Mouse (Mus musculus): ENCODE data around the gene Selenok. TPM values are rescaled to one million over a fixed set of nuclear protein-coding genes. Genes with fewer than 3 reads are reported as not detected.

The Selenok gene
- 10 to 100 TPM; 63.0 to 63.3 TPM for total RNA-seq (2021)
- long read RNA-seq, experiment 1, transcript Selenok-201 (5 exons, 1,678 nt) = major isoform, 342 of 352 reads
- long read RNA-seq, experiment 1, partial matches to known transcripts = 4 of 352 reads
- long read RNA-seq, experiment 1, other reads (novel, unspliced or antisense) = 6 of 352 reads
- long read RNA-seq, experiment 2, transcript Selenok-201 (5 exons, 1,678 nt) = major isoform, 348 of 357 reads
- long read RNA-seq, experiment 2, partial matches to known transcripts = 6 of 357 reads
- long read RNA-seq, experiment 2, other reads (novel, unspliced or antisense) = 3 of 357 reads

DNA sequence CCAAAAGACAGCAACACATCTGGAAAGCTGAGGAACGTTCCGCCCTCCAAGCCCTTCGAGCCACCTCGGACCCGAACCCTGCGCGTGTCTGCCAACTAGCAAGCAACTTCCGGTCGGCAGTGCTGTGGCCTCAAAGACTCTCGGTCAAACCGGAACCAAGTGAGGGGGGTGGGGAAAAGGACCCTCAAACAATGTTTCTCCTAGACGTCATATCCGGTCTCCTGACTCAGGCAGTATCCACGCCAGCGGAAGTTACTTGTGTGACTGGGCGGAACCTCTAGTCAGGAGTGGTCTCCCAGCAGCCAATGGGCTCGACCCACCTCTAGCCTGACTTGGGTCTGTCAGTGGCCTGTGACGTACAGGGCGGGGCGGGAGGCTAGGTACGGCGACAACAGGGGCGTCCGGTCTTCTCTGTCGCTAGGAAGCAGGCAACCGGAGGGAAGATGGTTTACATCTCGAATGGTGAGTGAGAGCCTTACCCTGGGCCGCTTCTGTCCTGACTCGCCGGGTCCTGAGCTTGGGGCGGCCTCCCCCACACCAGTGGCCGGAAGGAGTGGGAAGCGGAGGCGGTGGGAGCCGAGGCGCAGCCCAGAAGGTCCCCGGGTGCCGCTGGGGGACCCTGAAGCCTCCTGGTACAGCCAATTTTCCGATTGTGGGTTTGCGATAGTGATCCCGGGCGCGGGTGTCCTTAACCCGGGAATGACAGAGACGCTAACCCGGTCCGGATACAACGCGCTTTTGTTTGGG is at the start of gene Selenok:
TSS of gene Selenok (plus strand) at position 234 of the 747 bp plus-strand sequence.
- intact Hi-C loops (cut with DNase I) = no loop called here
- peak; percentile 84 to 91 for DNase-seq

DNA sequence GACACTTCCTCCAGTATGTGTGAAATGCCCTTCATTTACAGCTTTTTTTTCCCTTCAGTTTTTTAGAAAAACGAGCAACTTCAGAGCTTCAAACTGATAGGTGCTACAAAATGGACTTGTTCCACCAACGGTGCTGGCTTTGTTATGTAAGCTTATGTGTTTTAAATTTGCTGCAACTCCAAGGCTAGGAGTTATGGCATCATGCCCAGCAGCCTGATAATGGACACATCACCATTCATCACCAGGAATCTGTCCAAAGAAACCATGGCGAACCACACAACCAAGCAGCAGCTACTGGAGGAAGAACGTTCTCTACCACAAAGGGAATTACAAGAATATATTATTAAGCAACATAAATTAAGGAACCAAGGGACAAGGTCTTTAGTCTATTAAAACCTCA is 39.1 kb upstream of the Selenok start:
- no peak for DNase-seq
- intact Hi-C loops (cut with DNase I) = no loop called here

DNA sequence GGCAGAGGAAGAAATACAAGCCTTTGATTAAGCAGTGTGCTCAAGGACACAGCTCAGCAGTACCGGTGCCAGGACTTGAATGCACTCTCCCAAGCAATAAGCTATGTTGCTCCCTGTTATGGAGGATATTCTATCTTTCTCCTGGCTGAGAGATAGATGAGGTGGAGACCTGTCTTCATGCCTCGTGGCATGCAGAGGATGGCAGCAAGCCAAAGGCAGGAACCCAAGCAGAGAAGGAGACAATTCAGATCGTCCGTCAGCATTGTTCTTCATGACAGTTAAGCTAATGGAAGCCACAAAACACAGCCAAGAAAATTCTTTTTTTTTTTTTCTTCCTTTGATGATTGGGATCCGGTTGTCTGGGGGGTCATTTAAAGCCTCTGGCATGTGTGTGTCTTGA is 32.6 kb upstream of the Selenok start:
- intact Hi-C loops (cut with DNase I) = no loop called here
- no peak for DNase-seq

DNA sequence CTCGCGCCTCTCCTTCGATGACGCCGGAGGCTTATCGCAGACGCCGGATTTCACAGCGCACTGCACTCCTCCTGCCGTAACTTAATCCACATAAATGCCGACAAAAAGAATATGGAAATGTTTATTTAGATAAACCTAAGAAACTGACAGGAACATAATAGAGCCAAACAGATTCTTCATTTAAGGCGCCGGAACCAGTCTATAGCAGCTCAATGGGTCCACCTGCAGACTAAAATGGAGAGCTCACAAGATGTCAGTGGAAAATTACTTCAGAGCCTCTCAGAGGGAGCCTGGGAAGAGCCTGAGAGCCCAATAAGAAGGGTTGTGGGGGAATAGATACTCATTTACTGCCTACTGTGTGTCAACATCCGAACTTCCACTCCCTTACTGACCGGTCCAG is 30.6 kb upstream of the Selenok start:
- intact Hi-C loops (cut with DNase I) = no loop called here
- no peak for DNase-seq

DNA sequence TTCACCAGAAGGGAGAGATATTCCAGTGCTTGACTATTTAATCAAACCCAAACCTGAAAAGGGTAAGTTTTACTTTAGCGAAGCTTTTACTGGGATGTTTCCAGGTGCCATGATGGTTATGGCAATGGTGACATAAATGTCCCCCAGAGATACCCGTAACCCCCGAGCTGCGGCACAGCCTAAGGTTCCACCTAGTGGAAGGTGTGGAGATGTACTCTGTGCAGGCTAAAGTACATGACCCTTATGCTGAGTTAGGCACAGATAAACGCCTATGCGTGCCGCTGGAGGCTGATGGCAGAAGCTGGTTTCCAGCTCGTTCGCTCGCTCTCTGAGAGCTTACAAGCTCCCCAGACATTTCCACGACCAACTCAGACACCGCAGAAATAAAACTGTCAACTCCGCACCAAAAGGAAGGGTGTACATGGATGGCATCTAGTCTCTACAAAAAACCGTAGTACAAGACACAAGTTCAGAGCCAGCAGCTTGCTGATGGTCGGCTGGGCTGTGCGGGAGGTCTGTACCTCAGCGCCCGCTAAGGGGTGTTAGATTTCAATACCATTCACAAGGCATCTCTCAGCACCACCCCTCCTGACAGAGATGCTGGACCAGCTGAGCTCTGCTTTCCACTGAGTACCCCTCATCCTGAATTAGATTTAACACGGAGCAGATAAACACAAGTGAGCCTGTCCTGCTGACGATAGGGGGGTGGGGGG is 28.4 kb upstream of the Selenok start:
- intact Hi-C loops (cut with DNase I) = no loop called here
- DNase-seq = no peak

DNA sequence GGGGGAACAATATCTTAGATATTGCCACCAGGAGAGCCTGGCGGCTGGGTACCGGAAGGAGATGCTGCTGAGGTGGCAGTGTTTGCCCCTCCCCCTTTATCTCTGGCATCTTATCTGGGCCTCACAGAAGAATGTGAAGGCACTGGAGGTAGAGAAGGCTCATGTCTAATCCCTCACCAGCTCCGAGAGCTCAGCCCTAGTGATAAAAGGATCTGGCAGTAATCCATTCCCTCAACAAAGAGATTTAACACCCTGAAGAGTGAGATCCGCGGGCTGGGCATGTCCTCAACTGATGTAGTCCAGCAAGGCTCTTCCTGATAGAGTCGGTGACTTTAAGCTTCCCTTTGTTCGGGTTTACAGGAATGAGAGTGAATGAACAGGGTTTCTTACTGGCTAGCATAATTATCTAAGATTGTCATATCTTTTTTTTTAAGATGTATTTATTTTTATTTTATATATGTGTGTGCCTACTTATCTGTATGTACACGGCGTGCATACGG is 27.7 kb upstream of the Selenok start:
- DNase-seq = no peak
- intact Hi-C loops (cut with DNase I) = no loop called here

DNA sequence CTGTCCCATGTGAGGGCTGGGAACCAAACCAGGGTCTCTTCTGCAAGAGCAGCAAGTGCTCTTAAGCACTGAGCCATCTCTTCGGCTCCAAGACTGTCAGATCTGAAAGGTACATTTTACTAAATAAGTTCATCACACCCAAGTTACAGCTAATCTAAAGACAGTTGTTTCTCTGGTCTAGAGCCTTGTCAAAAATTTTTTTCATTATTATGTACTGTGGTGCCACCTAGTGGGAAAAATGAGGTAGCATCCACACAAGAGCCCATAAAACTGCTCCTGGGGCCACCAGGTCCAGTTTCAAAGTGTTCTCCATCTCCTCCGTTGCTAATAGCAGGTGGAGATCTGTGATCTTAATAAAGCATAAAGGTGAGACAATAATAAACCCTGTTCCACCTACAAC is 27.2 kb upstream of the Selenok start:
- DNase-seq = peak in 1 of 2 experiments; percentile 21
- intact Hi-C loops (cut with DNase I) = no loop called here

DNA sequence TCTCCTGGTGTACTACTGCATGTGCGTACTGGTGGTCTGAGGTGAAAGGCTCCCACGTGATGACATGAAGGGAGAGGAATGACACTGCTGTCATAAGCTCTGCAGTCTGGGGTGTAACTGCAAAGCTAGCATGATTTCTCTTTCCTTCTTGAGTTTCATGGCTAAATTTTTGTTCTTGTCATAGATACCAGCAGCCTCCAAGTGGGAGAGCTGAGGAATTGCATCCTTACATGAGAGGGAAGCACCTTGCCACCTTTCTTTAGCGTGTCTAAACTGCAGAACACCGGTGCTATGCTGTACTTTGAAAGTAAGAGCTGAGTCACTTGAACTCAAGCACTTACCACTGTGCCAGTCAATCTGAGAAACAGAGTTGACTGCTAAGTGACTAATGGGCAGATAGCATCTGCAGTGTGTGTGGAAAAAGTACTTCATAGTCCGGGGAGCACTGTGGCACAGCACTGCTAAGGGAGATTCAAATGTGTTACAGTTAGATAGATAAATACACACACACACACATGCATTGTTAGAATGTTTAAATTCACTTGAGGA is 21.3 kb upstream of the Selenok start:
- DNase-seq = no peak
- intact Hi-C loops (cut with DNase I) = no loop called here

DNA sequence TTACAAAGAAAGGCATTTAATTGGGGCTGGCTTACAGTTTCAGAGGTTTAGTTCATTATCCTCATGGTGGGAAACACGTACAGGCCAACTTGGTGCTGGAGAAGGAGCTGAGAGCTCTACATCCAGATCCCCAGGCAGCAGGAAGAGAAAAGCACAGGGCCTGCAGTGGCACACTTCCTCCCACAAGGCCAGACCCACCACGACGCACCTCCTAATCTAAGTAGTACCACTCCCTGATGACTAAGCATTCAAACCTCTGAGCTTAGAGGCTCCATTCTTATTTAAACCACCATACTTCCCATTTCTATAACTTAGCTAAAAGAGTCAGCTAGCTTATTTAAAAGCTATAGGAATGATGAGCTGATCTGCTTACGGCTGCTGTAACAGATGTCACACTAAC is 17.3 kb upstream of the Selenok start:
- no peak for DNase-seq
- intact Hi-C loops (cut with DNase I) = no loop called here

DNA sequence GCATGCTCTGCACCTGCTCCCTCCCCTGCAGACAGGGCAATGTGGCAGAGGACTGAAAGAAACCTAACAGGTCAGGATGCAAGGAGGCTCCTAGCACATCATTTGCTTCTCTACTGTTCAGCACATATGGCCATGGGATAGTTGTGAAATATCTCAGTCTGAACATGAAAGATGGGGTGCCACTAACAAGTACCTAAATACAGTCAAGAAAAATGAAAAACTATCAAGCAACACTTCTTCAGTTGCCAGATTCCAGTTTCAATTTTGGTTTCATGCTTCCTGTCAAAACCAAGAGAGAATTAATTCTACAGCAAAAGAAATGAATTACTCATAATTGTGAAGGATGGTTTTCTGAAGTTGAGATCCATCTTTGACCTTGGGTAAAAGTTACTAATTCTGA is 10.7 kb upstream of the Selenok start:
- no peak for DNase-seq
- intact Hi-C loops (cut with DNase I) = no loop called here

DNA sequence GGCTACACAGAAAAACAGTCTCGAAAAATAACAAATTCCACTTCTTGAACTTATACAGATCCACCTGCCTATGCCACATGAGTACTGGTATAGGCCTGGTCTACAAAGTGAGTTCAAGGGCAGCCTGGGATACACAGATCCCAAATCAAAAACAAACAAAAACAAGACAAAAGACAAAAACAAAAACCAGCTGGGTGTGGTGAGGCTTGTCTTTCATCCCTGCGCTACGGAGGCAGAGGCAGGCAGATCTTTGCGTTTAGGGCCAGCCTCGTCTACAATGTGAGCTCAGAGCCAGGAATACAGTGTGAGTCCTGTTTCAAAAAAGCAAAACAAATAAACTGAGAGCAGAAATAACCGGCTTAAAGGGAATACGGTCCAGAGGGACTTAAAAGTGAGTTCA is 497 bp upstream of the Selenok start:
- intact Hi-C loops (cut with DNase I) = no loop called here
- DNase-seq = no peak

DNA sequence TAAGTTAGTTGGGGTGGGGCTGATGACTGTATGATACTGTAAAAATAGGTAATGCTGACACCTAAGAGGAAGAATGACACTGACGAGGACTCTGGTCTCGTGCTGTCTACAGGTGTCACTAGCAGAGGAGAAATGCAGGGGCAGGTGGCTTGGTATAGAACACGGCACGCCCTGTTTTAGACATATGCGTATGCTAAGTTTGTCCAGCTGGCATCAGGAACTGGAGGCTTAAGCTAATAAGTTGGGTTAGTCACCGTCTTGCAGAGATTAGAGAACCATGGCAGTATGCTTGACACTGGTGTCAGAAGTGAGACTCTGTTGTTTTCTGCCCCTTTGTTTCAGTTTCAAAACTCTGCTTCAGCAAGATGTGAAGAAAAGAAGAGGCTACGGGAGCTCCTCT is 3.3 kb downstream of the Selenok start:
- intact Hi-C loops (cut with DNase I) = no loop called here

DNA sequence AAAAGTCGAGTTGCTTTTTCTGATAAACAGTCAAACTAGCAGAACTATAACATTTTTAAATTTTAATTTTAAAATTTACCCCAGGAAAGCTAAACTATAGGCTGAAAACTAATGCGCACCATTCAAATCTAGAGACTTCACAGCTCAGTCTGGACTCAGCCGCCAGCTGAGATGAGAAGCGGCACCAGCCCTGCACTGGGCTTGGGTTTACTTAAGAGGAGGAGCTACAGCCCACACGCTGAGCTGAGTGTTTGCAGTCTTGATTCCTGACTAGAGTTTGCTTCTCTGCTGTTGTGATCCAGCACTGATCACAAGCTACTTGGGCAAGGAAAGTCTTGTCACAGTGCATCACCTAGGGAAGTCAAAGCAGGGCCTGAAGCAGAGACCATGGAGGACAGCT is 3.9 kb downstream of the Selenok start:
- DNase-seq = no peak
- intact Hi-C loops (cut with DNase I) = no loop called here

More for the DNA sequence above, 3.3 kb downstream of the Selenok start:
- no peak for DNase-seq

DNA sequence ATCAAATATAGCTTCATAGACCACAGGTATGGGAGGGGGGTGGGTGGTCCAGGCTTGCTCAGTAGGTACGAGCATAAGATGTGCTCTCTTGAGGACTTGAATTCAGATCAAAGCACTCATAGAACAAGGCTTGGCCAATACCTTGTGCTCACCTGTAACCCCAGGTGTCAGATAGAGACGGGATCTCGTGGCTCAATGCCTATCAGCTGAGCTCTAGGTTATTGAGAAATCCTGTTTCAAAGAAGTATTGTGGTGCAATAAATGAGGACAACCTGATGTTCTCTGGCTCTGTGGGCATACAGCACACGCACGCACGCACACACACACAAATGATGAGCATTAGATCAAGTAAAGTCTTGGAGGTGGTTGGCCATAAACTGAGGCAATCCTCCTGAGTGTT is 8.8 kb downstream of the Selenok start:
- no peak for DNase-seq
- intact Hi-C loops (cut with DNase I) = no loop called here

DNA sequence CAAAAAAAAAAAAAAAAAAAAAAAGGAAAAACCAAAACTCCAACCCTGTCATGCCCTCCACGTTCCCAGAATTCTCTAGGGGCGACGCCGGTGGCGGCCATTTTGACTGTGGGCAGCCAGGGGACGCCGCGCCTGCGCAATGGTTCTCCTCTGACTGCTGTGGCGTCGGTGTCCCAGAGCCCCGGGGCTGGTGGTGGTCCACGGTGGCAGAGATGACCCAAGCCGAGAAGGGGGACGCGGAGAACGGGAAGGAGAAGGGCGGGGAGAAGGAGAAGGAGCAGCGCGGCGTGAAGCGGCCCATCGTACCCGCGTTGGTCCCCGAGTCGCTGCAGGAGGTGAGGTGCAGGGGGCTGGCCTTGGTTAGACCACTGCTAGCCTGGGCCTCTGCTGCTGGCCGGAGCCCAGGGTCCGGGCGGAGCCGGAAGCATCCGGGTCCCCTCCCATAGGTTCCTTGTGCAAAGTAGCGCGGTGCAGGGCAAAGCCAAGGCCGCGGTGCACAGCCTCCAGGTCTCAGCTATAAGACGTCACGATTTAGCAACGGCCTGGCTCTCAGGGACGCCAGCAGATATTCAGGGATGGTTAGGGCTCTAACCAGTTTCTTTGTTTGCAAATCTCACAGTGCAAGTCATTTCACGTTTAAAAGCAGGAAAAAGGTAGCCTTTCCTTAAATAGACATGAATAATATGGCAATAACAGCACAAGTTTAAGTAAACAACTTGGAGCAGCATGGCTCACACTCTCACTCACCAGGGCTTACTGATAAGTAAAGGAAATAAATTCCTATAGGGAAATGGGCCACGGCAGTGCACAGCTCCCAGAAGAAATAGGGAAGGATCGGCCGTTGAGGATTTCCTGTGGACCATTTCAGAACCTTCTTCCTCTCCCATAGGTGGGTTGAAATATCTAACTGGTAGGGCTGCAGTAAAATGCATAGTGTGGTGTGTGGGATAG is 10.4 kb downstream of the Selenok start, which contains the start of gene Actr8:
TSS of gene Actr8 (plus strand) at position 84 of the 951 bp plus-strand sequence.
- intact Hi-C loops (cut with DNase I) = no loop called here
- peak; percentile 94 to 95 for DNase-seq

DNA sequence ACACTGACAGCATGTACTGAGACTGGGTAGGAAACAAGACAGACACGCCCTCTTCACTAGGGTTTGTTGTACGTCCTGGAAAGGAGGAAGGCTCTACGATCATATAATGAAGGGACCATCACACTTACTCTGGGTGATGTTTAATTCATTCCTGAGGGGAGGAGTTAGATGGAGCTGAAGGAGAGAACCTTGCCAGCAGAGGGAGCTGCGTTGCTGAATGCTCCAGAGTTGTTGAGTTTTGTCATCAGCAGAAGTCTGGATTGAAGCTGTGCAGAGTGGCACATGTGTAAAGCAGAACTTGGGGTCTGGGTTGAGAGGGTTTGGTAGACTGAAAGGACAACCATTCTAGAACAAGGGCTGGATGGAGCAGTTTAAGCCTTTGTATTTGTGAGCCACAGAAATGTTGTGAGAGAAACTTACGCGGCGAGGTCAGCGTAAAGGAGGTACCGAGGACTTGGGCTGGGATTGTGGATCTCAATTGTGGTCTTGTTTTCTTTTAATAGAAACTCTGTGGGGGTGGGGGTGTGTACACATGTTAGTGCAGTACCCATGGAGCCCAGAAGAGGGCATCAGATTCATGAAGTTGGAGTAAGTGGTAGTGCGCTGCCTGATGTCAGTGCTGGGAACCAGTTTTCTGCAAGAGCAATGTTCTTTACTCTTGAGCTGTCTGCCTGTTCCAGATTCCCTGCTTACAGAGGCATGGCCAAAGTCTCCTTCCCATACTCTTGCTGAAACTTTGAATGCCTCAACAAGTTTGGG is 12.5 kb downstream of the Selenok start:
- intact Hi-C loops (cut with DNase I) = no loop called here
- no peak for DNase-seq

DNA sequence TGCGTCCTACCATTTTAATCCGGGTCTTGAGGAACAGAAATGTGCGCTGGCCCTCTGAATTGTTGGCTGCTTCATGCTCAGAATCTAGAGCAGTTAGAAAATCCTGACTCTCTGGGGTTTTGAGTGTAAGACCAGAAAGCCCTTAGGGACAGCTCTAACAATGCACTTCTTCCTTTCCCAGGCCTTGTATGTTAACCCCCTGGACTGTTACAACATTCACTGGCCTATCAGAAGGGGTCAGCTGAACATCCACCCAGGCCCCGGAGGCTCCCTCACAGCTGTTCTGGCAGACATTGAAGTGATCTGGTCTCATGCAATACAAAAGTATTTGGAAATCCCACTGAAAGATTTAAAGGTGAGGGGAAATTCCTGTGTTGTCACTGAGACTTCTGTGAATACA is 18.0 kb downstream of the Selenok start:
- intact Hi-C loops (cut with DNase I) = no loop called here
- DNase-seq = no peak

DNA sequence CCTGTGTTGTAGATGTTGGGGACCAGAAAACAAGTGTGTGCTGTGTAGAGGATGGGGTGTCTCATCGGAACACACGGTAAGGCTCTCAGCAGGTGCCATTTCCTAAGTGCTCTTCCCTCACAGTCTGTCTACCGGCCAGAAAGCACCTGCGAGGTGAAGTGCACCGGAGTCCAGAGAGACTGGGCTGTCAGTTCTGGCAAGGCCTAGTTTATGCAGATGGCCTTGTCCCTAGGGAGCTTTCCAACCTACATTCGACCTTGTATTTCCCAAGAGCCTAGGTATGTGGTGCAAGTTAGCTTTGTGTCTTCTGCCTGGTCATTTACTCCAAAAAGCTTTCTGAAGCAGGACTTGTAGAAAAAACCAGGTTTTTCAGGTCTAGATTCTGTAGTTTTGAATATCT is 19.2 kb downstream of the Selenok start:
- intact Hi-C loops (cut with DNase I) = no loop called here
- DNase-seq = no peak

DNA sequence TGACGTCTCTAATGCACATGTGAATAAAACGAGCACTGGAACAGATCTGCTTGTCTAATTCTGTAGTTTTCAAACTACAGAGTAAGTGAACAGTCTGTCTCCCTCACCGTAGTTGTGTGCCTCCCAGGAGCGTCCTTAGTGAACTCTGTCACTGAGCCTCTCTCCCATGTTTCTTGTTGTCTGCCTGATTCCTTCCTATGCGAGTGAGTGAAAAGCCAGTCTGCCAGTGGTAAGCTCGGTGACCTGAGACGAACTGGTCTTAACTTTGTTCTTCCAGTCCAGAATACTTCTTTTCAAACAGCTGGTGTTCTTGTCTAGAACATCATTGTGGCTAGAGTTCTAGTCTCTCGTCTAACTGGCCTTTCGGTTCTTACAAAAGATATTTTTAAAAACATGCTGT is 19.6 kb downstream of the Selenok start:
- no peak for DNase-seq
- intact Hi-C loops (cut with DNase I) = no loop called here
